Mouse (Mus musculus) mature B cell (primary cell): ENCODE measurements at regions not wholly inside any gene's neighbourhood (a gene's known extent, or its start where the extent isn't known, plus 50 kb on each side); places are given as distances from the start of the nearest gene placed in this dataset.

ENCODE experiments used
- in situ Hi-C: fragments of 300-500 bp; cut with MboI; formaldehyde crosslinking; loops from 2 replicates; pipeline ENCODE4 v1.14.3; 2019

- in situ Hi-C loops = no loop called here
Measured at GRCm38 (mm10) chr16:93533205-93533604, 70.7 kb downstream of the Setd4 start.

DNA sequence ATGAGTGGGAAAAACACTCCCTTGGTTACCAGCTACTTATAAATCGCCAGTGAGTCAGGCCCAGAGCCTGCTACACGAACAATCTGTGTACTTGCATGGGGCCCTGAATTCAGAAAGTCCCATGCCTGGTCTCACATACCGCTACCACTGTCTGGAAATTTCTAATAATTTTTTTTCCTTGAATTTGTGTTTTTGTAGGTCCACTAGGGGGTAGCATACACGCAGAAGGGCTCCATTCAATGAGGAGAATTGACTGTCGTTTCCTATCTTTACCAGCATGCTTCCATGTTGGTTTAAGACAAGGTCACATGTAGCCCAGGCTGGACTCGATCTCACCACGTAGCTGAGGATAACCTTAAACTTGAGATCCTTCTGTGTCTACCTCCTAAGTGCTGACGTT lies 71.9 kb downstream of the Setd4 start:
- in situ Hi-C loops = no loop called here

GRCm38 (mm10) chr16:93522485-93522884 lies 81.4 kb downstream of the Setd4 start:
- in situ Hi-C loops = no loop called here

GRCm38 (mm10) chr16:93520481-93520880 lies 83.4 kb downstream of the Setd4 start:
- in situ Hi-C loops = no loop called here

DNA sequence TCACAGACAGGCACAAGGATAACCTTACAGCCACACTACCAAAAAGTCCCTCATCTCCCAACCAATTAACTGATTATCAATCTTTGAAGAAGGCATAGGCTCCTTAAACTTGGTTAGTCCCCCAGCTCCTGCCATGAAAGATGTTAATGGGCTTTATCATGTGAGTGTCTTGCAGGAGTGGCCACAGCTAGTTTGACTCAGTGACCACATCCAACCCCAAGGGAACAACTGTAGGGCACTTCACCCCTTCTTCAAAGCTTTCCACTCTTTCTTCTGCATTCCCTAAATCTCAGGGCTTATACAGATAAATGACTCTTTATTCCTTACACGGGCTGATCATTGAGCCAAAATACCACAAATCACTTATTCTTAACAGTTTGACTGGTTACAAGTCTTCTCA lies 85.2 kb downstream of the Setd4 start:
- in situ Hi-C loops = no loop called here

GRCm38 (mm10) chr16:93516793-93517192 lies 87.1 kb downstream of the Setd4 start:
- in situ Hi-C loops = no loop called here

- in situ Hi-C loops = no loop called here
Measured at GRCm38 (mm10) chr16:93515456-93515941, 88.4 kb downstream of the Setd4 start.

DNA sequence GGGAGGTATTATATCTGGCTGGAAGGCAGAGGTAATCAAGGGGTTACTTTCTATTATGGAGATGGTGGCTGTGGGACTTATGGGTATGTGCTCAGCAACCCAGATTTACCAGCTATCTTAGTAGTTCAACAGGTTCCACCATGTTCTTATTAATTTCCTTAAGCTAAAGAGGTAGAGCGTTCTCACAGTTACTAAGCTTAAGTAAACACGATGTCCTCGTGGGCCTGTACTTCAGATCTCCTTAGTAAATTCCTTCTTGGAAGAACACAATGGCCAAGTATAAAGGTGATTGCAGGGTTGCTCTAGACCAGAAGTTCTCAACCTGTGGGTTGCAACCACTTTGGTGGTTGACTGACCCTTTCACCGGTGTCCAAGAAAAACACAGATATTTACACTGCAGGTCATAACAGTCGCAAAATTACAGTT lies 90.2 kb downstream of the Setd4 start:
- in situ Hi-C loops = no loop called here

DNA sequence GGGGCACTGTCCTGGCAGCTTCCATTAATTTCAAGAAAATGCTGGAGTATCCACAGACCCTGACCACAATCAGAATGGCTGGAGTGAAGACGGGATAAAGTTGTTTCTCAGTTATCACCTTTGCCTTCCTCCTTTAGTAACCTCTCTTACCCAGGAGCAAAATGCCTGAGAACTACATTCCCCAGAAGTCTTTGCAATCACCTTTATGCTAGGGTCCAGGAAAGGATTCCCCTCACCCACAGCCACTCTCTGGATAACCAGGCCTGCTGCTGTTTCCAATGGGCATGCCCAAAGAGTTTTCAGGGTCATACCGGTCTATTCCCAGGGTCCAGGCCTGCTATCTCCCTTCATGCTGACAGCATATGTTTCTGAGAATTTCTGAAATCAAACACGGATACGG lies 91.9 kb downstream of the Setd4 start:
- in situ Hi-C loops = no loop called here

DNA sequence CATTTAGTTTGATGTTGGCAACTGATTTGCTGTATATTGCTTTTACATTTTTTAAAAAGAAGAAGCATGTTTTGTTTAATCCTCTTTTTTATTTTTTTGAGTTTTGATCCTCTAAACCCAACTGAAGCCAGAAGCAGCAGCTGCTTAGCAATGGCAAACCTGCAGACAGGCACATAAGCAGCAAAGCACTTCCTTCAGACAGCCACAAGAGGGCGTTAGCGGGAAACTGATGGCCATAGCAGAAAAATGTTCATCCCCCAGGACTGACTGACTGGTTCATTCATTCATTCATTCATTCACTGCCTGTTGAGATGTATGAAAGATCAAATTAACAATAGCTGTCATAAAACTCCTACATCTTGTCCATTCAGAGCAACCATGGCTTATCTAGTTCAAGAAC lies 92.3 kb downstream of the Setd4 start:
- in situ Hi-C loops = no loop called here

DNA sequence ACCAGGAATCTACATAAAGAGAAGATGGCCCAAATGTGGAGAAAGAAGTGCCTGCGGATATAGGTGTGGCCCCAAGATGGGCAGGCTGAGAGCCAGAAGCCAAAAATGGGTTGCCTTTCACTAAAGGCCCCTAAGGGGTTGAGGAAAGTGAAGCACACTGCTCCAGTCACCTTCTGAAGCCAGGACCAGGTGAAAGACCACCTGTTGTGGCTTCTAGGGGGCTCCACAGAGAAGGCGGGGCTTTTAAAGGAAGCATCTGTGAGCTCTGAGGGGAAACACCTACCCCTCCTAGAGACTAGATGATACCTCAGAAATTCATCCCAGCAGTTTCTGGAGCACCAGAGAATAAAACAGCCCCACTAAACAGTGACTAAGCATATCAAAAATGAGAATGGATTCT lies 105.1 kb downstream of the Setd4 start:
- in situ Hi-C loops = no loop called here

- in situ Hi-C loops = no loop called here
Measured at GRCm38 (mm10) chr16:93493337-93494002, 110.4 kb downstream of the Setd4 start.

DNA sequence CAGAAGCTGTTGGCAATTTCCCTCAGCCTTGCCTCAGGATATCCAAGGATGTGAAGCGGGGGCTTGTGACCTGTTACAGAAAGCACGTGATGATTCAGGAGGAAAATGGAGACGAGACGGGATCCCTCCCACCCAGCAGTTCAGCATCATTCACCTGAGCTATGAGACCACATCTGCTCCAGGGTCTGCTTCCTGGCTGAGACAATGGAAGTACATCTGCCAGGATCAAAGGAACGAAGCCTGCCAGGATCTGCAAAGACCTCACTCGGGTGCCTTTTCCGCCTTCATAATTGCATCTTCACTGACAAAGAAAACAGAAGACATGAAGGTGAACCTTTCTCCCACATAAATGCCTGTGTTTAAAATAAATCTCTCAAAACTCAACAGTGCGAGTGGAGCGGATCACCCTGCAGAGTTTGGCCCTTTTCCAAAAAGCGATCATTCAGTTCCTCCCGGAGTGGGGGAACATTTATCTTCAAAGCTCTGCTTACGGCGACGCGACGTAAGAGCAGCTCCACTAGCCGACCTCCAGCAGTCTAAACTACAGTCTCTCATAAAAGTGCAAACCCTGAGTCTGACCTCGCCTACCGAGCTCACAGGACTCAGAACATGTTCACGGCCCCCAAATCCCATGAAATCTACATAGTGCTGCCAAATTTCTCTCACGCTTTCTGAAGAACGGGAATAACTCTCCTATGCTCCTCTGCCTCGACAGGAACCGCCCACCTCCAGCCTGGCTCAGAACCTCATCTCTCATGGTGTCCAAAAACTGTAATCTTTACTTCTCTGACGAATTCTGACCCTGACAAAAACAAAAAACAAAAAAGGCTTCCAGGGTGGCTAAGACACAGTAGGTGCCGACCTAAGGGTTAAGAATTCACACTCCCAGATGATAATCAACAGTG lies 117.0 kb downstream of the Setd4 start:
- in situ Hi-C loops = no loop called here

DNA sequence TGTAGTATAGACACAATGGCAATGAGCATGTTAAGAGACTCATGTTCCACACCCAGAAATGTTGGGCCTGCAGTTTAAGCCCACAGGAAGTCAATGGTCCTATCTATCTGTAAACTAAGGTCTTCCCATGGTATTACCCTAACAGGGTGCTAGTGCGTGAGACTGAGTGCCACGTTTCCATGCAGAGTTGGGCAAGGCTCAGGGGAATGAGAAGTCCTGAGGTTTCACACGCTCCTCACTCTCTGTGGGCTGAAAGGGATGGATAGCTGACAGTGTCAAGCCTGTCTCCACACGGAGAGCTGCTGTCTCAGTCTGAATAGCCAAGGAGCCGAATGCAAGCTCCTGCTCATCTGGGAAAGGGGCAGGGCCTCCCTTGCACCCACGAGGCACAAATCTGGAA lies 133.9 kb downstream of the Setd4 start:
- in situ Hi-C loops = no loop called here

DNA sequence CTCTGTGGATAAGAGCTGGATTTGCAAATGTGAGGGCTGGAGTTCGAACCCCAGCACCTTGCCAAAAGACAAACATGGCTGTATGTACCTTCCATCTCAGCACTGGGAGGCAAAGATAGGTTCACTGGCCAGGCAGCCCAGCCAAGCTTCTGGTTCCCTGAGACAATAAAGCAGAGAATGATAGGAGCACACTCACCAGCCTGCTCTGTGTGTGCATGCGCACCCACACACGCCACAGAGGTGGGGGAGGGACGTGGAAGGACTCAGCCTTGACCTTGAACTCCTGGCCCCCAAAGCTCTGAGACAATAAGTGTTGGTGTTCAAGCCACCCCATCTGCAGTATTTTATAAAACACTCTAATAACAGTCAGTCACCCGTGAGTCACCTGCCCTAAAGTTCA lies 138.1 kb downstream of the Setd4 start:
- in situ Hi-C loops = no loop called here

- in situ Hi-C loops = no loop called here
Measured at GRCm38 (mm10) chr16:93464898-93465297, 139.0 kb downstream of the Setd4 start.

DNA sequence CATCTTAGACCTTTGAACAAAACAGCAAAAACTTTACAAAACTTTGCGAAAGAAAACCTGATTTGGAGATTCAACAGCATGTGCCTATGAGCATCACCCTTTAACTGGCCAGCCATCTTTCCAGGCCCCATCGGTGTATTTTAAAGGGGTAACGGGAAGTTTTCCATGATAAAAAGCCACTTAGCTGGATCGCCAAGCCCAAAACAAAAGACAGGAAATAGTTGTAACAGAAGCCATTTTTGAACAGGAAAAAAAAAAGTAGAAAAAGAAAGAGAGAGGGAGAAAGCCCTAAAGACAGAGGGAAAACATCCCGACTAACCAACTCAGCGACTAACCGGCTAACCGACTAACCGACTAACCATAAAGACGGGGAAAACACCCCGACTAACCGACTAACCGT lies 140.5 kb downstream of the Setd4 start:
- in situ Hi-C loops = no loop called here

GRCm38 (mm10) chr16:93462286-93462610 lies 141.6 kb downstream of the Setd4 start:
- in situ Hi-C loops = no loop called here

DNA sequence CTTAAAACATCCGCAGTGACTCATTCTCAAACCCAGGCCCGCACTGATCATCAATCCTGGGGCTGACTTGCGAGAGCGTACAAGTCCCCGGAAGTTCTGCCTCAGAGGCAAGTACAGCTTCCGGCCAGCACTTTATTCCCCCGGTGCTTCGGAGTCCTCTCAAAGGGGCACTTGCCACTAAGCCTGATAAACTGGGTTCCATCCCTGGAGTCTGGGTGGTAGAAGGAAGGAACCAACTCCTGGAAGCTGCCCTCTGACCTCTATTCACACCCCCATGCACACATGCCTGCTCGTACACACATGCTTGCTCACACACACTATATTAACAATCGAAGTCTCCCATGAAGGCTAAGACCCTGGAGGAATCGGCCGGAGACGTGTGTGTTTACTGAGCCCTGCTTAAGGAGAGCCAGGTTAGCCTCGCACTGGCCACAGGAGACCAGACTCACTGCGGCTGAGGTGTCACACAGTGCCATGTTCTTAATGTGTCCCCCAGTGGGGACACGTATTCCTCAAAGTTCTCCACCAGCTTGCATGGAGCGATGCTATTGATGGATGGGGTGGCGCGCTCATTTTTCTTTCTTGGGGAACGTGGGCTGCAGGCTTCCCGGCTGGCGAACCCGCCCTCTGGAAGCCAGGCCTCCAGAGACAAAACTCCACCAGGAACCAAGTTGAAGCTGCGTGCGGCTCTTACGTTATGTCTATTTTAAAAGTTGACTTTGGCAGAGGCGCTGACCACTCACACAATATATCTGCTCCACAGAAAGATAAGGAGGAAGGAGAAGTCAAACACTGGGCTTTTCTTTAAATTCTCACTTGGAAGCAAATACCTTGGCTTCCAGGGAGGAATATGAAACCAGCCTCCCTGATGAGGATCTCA lies 142.2 kb downstream of the Setd4 start:
- in situ Hi-C loops = no loop called here

- in situ Hi-C loops = loop anchor here (10.0 kb wide), 1 partner anchor 905 kb away; no protein-coding TSS in a partner anchor
Measured at GRCm38 (mm10) chr16:93459497-93460240, 144.2 kb downstream of the Setd4 start.
